Mouse (Mus musculus): ENCODE measurements around the gene Itsn2. TPM values are rescaled to one million over a fixed set of nuclear protein-coding genes. Genes with fewer than 3 reads are reported as not detected.

Gene Itsn2
- 196 TPM for total RNA-seq (2023)

DNA sequence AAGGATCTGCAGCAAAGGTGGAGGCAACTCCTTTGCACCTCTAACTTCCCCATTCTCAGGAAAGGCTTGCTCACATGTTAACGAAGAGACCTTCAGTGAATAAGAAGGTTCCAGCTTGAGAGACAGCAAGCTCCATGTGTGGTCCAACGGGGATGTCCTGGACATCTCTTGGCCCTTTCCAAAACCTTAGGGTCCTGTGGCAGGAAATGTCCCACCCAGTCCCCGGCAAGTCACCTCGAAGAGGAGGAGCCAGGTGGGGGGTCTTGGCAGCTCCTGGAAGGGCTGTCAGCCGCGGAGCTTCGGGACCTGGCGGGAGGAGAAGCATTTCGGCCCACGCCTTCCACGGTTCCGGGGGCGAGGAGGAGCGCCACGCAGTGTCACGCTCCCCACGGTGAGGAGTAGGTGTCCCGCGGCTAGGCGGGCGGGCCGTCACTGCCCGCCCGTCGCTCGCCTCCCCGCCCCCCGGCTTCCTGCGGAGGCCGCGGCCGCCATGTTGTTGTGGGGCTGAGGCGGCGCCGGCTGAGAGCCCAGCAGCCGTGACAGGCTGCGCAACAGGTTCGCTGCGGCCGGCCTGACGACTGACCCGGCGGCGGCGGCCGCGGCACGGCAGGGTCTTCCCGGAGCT, at the start of gene Itsn2, which contains the start of gene Gm3625:
Gene Itsn2 (plus strand): TSS at position 98 of the 625 bp plus-strand sequence.
Gene Gm3625 (minus strand): TSS at position 387 of the 625 bp plus-strand sequence.

DNA sequence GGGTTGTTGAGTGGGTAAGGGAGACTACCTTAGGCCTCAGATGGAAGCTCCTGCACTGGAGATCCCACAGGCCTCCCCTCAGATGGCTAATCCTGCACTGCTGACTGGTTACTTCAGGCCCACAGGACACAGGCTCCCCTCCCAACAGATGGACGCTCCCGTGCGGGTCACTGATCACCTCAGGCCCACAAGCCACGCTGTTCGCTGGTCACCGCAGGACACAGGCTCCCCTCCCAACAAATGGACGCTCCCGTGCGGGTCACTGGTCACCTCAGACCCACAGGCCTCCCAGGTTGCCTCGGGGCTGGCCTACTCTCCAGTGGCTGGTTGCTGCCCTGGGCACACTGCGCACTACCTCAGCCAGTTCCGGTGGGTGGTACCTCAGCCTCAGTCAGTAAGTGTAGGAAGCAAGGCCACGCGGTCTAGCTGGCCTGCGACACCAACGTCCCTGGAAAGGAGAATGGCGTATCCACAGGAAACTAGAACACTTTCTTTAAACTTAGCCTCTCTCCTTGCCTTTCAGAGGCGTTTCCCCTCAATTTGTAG, 145.7 kb downstream of the Itsn2 start, which contains the start of gene Fam228a:
Gene Fam228a (minus strand): TSS at position 400 of the 546 bp plus-strand sequence.

Other genes with a start within 250 kb of the Itsn2 start
- gene Ncoa1, start 115.5 kb upstream of the Itsn2 start, total RNA-seq (2023) = 54.6 TPM
- not detected for gene Gm3625, start 289 bp downstream of the Itsn2 start, total RNA-seq (2023)
- not detected for gene Fam228a, start 145.8 kb downstream of the Itsn2 start, total RNA-seq (2023)
- 1.5 TPM for gene Pfn4, start 176.4 kb downstream of the Itsn2 start, total RNA-seq (2023)
- 4.7 TPM for gene Fam228b, start 176.6 kb downstream of the Itsn2 start, total RNA-seq (2023)
- 154 TPM for gene Sf3b6, start 224.9 kb downstream of the Itsn2 start, total RNA-seq (2023)
- not detected for gene Fkbp1b, start 249.0 kb downstream of the Itsn2 start, total RNA-seq (2023)